In genomic region chrX:93069569-93070289, GRCm38 (mm10) we compare ENCODE assay signal across 8 mouse cellular contexts.
A peak's percentile ranks its signal among the peaks of the same experiment; 100 is the strongest.
DNase-seq lines count a peak whose midpoint lies in the region.

No protein-coding gene starts in this region.

- peak; percentile 63 for DNase-seq in ES-CJ7 (ENCODE audit: low read depth, low spot score)
- DNase-seq in brain, embryonic 18.5 days (ENCODE audit: low read depth, low spot score), result peak; percentile 64
- peak; percentile 31 for DNase-seq in forebrain, embryonic 10.5 days (ENCODE audit: extremely low spot score, low spot score)
- peak; percentile 53 for DNase-seq in heart, postnatal 4 days
- peak; percentile 21 for DNase-seq in large intestine, adult 2 months (ENCODE audit: low read depth, low spot score)
- peak; percentile 4 to 24 for DNase-seq in lung, adult 18-20 months
- peak; percentile 33 for DNase-seq in ovary, adult 18-20 months (ENCODE audit: low spot score)
- DNase-seq in yolk sac, embryonic 10.5 days (ENCODE audit: low spot score), result peak; percentile 6

- no peaks in the 10 kb centered on the region for H3K9me3 ChIP-seq in forebrain, embryonic 10.5 days

- peak overlapping the region; percentile 34; the same call in 1 of the 2 replicates for H3K4me3 ChIP-seq in forebrain, embryonic 10.5 days

- H3K27ac ChIP-seq in forebrain, embryonic 10.5 days, result peak overlapping the region; percentile 30; the same call in 1 of the 2 replicates

- H3K36me3 ChIP-seq in forebrain, embryonic 10.5 days (replicated peaks), result no peaks in the 10 kb centered on the region

- H3K27me3 ChIP-seq in forebrain, embryonic 10.5 days (ENCODE audit: poor library complexity, severe bottlenecking), result peaks cover 5% of the 10 kb centered on the region

- peaks cover 13% of the 10 kb centered on the region for H3K4me1 ChIP-seq in forebrain, embryonic 10.5 days

- WGBS in forebrain, embryonic 10.5 days, result 12% methylated on average over 13 of the region's 13 CpGs
- 12% methylated on average over 13 of the region's 13 CpGs for WGBS in large intestine, adult 2 months

Comparison
In these comparisons a context has a peak if more than half of its experiments do, and no peak if none do; other contexts are left out.
1. Peak in every context shown above with its lines: DNase-seq, H3K4me3 ChIP-seq and H3K27ac ChIP-seq.
2. DNase-seq: peak in every context shown above with its lines; median percentile 64 in brain, embryonic 18.5 days; 63 in ES-CJ7; 53 in heart, postnatal 4 days; 33 in ovary, adult 18-20 months; 31 in forebrain, embryonic 10.5 days; 21 in large intestine, adult 2 months; 14 in lung, adult 18-20 months; 6 in yolk sac, embryonic 10.5 days.